Mouse (Mus musculus) bone marrow macrophage, adult 2 months (primary cell): Measurements from ENCODE around the gene Thsd7a. TPM values are rescaled to one million over a fixed set of nuclear protein-coding genes. Genes with fewer than 3 reads are reported as not detected.

ENCODE experiments used
- H3K27ac ChIP-seq: 2 replicates; pipeline ENCODE4 v1.5.1; 2012; ENCODE audit warnings: low read depth, low read length; ENCODE audit not compliant: insufficient read depth
- H3K4me1 ChIP-seq: 2 replicates; pipeline ENCODE4 v1.6.1; 2012; ENCODE audit warnings: low read length; ENCODE audit not compliant: control insufficient read depth, insufficient read depth
- H3K4me3 ChIP-seq: 2 replicates; pipeline ENCODE4 v1.5.1; 2012; ENCODE audit warnings: mild to moderate bottlenecking, low read length, moderate library complexity; ENCODE audit not compliant: insufficient read depth
- CTCF ChIP-seq: IDR thresholded peaks from 2 replicates; pipeline ENCODE4 v1.5.1; 2012; ENCODE audit warnings: low read depth, mild to moderate bottlenecking, low read length, moderate library complexity
- POLR2A ChIP-seq: IDR thresholded peaks from 2 replicates; pipeline ENCODE4 v1.6.1; 2012; ENCODE audit warnings: mild to moderate bottlenecking, low read depth, low read length, borderline replicate concordance
- polyA plus RNA-seq: library from polyadenylated mRNA; stranded (reverse); fragments of >200 nt; gene quantifications from 2 replicates; pipeline ENCODE4 v1.2.4, GENCODE M21; 2012; ENCODE audit not compliant: missing spikeins, insufficient read depth, insufficient read length

Thsd7a gene
- polyA plus RNA-seq, 1 experiment = not detected

DNA sequence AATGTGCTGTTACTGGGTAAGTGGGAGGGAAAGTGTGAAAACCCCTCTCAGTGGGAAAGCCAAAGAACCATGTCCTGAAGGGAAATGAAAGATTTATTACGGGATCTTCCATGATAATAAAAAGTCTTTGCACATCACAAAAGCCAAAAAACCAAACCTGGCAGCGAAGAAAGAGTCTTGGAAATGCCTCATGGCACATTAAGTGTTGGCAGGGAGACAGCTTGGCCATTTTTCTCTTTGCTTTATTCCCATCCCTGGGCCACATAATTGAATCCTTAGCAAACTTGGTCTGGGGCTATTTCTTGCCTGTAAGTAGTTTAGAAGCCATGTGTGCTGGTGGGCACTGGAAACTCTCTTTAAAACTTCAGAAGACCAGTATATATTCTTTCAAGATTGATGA is 344.8 kb downstream of the Thsd7a start:
- no peak overlapping the region for H3K4me3 ChIP-seq
- no peak overlapping the region for H3K27ac ChIP-seq
- TF ChIP-seq CTCF (no peak), POLR2A (no peak)
- H3K4me1 ChIP-seq = no peaks in the 10 kb centered on the region

DNA sequence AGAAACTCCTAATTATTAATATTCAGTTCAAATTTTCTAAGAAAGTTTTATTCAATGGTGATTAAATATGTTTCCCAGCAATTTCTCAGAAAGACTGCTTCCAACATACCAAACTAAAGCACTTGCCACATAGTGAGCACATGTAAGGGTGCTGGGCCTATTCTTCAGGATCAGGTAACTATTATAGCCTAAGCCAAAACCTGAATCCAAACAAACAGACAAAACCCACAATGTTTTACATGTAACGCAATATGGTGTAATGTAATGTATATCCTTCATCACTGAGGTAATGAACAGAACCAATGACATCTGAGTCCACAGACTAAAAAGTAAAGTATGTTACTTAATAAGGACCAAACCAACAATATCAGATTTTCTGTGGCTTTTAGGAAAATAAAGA is 346.2 kb downstream of the Thsd7a start:
- TF ChIP-seq POLR2A = no peak
- no peak for TF ChIP-seq CTCF
- Histone ChIP-seq H3K4me1 (no peaks in the 10 kb centered on the region), H3K27ac (no peak overlapping the region), H3K4me3 (no peak overlapping the region)

DNA sequence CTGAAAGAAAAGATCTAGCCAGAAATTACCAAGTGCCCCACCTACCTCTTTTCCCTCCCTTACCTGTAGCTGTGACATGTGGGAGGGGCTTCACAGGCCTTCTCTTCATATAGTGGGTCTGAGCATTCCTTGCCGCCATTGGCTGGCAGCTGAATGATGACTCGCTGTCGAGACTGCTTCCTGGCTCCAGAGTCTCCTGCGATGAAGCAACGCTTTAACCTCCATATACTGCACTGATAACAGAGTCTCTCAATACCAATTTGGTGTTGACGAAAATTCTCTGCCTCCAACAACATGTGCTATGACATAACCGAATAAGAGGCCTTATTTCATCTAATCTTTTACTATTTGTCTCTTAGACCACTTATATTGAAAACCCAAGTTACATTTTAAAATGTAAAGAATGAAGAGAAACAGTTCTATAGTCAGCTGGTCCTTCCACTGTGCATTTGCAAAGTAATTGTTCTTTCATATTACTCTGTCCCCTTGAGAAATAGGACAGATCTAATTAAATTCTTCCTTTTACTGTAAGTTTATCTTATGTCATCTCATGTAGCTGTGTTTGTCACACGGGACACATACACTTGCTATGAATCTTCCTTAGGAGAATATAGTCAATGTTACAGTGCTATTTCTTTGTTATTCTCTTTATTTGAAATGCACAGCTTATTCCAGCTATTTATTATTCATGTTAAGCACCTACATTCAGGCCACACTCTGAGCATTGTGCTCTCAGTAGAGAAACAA is 351.3 kb downstream of the Thsd7a start:
- no peak overlapping the region for H3K27ac ChIP-seq

DNA sequence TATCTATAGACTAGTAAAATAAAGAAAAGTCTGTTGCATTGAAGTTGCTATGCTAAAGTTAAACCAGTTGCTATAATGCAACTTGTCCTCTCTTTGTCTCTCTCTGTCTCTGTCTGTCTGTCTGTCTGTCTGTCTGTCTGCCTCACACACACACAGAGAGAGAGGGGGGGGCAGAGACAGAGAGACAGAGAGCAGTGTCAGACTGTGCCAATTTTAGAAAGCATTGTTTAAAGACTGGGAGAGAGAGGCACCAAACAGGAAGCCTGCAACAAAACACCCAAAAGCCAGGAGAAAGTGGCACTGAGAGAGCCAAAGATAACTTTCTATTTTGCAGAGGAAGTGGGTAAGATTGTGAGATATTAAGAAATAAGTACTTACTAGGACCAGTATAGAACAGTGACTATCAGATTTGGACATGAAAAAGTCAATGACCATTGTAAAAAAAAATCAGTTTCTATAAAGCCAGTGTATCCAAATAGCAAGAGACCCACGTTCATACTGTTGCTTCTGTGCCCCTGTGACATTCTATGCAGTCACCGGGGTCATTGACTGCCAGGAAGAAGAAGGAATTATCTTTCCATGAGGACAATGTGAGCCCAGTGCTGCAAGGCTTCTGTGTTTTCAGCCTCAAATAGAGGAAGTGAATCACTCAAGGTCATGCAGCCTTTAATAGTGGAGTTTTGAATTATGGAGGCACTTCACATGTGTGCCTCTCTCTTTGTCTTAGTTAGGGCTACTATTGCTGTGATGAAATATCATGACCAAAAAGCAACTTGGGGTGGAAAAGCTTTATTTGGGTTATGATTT is 355.4 kb downstream of the Thsd7a start:
- no peak overlapping the region for H3K4me3 ChIP-seq
- no peak overlapping the region for H3K27ac ChIP-seq
- TF ChIP-seq POLR2A = no peak
- H3K4me1 ChIP-seq = no peaks in the 10 kb centered on the region

More for the DNA sequence above, 351.3 kb downstream of the Thsd7a start:
- Histone ChIP-seq H3K4me3 (no peak overlapping the region), H3K4me1 (no peaks in the 10 kb centered on the region)
- TF ChIP-seq CTCF (no peak), POLR2A (no peak)

DNA sequence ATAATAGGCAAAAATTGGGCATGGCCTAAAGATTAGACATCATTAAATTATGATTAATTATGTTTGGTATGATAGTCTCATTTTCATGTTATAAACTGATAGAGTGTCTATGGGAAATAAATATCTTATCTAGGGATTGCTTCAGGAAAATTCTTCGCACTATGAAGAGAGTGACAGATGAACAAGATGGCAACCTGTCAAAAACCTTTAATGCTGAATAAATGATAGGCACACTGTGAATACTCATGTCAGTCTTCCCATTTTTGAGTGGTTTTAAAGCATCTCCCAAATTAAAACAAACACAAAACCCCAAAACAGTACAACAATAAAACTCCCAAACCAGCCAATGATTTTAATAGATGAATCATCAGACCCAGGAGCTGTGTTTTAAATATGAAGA is 362.5 kb downstream of the Thsd7a start:
- Histone ChIP-seq H3K27ac (no peak overlapping the region), H3K4me3 (no peak overlapping the region), H3K4me1 (no peaks in the 10 kb centered on the region)
- no peak for TF ChIP-seq CTCF
- TF ChIP-seq POLR2A = no peak

DNA sequence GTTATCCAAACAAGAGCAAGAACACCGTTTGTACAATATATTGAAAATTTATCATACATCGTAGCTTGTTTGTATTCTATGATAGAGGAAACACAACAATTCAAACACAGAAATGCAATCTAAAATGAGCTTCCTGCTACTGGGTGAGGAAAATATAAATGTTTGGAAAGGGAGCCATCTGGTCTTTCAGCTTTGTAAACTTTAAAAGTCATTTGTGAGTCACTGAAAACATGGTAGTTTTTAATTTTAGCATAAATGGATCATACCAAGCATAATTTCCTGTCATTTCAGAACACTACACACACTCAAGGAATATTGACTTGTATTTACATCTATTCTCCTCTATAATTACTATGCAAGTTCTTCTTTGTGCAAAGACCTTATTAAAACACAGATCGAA is 363.6 kb downstream of the Thsd7a start:
- TF ChIP-seq POLR2A = no peak
- TF ChIP-seq CTCF = no peak
- Histone ChIP-seq H3K27ac (no peak overlapping the region), H3K4me1 (no peaks in the 10 kb centered on the region), H3K4me3 (no peak overlapping the region)

DNA sequence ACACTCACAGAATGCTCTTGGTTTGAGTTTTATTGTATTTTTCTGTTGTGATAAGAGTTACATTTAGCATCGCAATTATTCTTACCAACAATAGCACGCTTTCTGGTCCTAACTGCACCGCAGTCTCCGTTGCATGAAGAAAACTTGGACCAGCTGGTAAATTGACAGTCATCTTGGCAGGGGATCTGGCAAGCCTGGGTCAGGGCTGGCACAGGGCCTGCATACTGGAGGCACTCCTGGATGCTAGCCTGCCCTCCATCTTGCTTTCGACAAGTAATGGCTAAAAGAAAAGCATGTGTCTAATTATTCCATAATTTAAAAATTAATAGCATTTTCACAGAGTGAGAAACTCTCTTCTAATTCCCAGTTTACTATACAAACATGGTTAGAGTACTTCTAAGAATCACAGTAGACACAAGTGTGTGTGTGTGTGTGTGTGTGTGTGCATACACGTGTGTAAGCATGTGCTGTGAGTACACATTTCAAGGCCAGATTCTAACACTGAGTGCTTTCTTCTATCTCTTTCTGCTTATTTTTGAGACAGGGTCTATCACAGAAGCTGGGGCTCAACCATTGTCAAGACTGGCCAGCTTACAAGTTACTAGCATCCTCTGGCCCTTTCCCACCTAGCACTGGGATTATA is 368.0 kb downstream of the Thsd7a start:
- Histone ChIP-seq H3K4me3 (no peak overlapping the region), H3K4me1 (no peaks in the 10 kb centered on the region), H3K27ac (no peak overlapping the region)
- TF ChIP-seq CTCF (no peak), POLR2A (no peak)

DNA sequence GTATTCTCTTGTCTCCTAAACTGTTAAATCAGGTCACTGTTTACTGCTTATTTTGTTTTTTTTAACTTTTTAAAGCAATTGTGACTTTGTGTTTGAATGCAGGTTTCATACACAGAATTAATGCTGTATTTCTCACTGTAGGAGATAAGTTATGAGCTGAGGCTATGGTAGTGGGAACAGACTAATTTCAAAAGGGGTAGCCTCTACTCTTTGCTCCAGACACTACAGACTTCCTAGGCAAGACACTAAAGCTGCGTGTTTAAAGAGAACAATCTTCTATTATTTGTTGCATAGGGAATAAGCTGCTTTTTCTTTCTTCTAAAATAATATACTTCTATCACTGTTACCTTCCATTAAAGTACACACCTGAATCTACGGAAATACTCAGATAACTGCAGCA is 368.5 kb downstream of the Thsd7a start:
- no peak overlapping the region for H3K4me3 ChIP-seq
- TF ChIP-seq CTCF (no peak), POLR2A (no peak)
- no peaks in the 10 kb centered on the region for H3K4me1 ChIP-seq
- no peak overlapping the region for H3K27ac ChIP-seq

DNA sequence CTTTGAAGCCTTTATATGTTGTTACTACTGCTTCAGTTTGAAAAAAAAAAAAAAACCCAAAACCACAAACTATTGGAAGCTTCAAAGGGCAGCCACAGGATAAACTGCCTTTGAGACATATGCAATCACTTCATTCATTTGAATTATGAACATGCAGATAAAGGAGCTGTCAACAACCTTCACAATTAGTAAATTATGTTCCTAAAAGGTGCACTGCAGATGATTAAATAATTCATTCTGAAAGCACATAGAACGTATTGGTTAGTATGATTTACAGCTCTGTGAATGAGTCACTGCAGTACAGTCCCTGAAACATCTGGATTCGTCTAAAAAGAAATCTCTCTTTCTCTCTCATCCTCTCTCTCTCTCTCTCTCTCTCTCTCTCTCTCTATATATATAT is 390.5 kb downstream of the Thsd7a start:
- Histone ChIP-seq H3K27ac (no peak overlapping the region), H3K4me3 (no peak overlapping the region), H3K4me1 (no peaks in the 10 kb centered on the region)
- TF ChIP-seq POLR2A (no peak), CTCF (no peak)

DNA sequence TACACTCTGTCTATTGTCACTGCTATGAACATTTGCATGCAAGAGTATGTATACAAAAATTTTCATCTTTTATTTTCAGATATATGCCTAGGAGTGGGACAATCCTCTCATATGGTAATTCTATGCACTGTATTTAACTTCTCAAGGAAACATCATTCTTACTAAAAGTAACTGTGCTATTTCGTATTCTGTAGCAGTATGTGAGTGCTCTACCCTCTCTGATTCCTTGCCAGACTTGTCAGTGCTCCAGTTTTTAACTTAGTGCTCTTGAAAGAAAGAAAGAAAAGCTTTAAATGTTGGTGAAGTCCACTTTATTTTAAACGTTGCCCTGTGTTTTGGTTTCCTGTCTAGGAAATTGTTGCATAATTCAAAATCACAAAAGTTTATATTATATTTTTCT is 395.6 kb downstream of the Thsd7a start:
- Histone ChIP-seq H3K27ac (no peak overlapping the region), H3K4me3 (no peak overlapping the region), H3K4me1 (no peaks in the 10 kb centered on the region)
- TF ChIP-seq POLR2A = no peak
- TF ChIP-seq CTCF = no peak
